Mouse (Mus musculus): Measurements from ENCODE around the gene Tox2. TPM values are rescaled to one million over a fixed set of nuclear protein-coding genes. Genes with fewer than 3 reads are reported as not detected.
A peak's percentile ranks its signal among the peaks of the same experiment; 100 is the strongest.

The Tox2 gene
- polyA plus RNA-seq, 1 experiment from 2014 or later = 3.3 TPM

- Histone ChIP-seq H3K9ac (no peak overlapping the region), H3K36me3 (no peaks in the 10 kb centered on the region), H3K4me2 (no peak overlapping the region), H3K4me3 (no peak overlapping the region), H3K27me3 (no peaks in the 10 kb centered on the region), H3K4me1 (peaks cover 11% of the 10 kb centered on the region), H3K9me3 (no peaks in the 10 kb centered on the region), H3K27ac (no peak overlapping the region)
- WGBS = 54% methylated on average over 5 of the region's 5 CpGs
- no peak for ATAC-seq (ENCODE audit: borderline replicate concordance, extremely low read depth, low FRiP score, low TSS enrichment)
Measured at GRCm38 (mm10) chr2:163358662-163359061, 155.7 kb downstream of the Tox2 start.

GRCm38 (mm10) chr2:163359253-163359652 lies 156.3 kb downstream of the Tox2 start:
- no peak overlapping the region for H3K4me2 ChIP-seq
- H3K27ac ChIP-seq = no peak overlapping the region
- ATAC-seq (ENCODE audit: borderline replicate concordance, extremely low read depth, low FRiP score, low TSS enrichment) = no peak
- no peaks in the 10 kb centered on the region for H3K9me3 ChIP-seq
- H3K9ac ChIP-seq = no peak overlapping the region
- no peak overlapping the region for H3K4me3 ChIP-seq
- no peaks in the 10 kb centered on the region for H3K36me3 ChIP-seq
- peaks cover 10% of the 10 kb centered on the region for H3K4me1 ChIP-seq
- 14% methylated on average over 2 of the region's 2 CpGs for WGBS
- H3K27me3 ChIP-seq = no peaks in the 10 kb centered on the region

GRCm38 (mm10) chr2:163360858-163361623 lies 158.1 kb downstream of the Tox2 start:
- no peak for ATAC-seq (ENCODE audit: borderline replicate concordance, extremely low read depth, low FRiP score, low TSS enrichment)
- Histone ChIP-seq H3K9ac (no peak overlapping the region), H3K36me3 (no peaks in the 10 kb centered on the region), H3K27me3 (no peaks in the 10 kb centered on the region), H3K4me1 (peaks cover 22% of the 10 kb centered on the region), H3K4me2 (no peak overlapping the region), H3K9me3 (no peaks in the 10 kb centered on the region), H3K4me3 (no peak overlapping the region), H3K27ac (no peak overlapping the region)
- WGBS = 73% methylated on average over 16 of the region's 16 CpGs

GRCm38 (mm10) chr2:163362940-163363921 lies 160.3 kb downstream of the Tox2 start:
- Histone ChIP-seq H3K9me3 (no peaks in the 10 kb centered on the region), H3K27me3 (no peaks in the 10 kb centered on the region), H3K9ac (no peak overlapping the region; the same call in 1 of the 2 replicates), H3K27ac (peak overlapping the region; percentile 71), H3K4me3 (no peak overlapping the region), H3K4me1 (peaks cover 22% of the 10 kb centered on the region), H3K36me3 (no peaks in the 10 kb centered on the region), H3K4me2 (no peak overlapping the region)
- 50% methylated on average over 12 of the region's 12 CpGs for WGBS
- no peak for ATAC-seq (ENCODE audit: borderline replicate concordance, extremely low read depth, low FRiP score, low TSS enrichment)

- H3K36me3 ChIP-seq = no peaks in the 10 kb centered on the region
- peak overlapping the region; percentile 77 for H3K27ac ChIP-seq
- H3K4me3 ChIP-seq = no peak overlapping the region
- peak; percentile 77 for ATAC-seq (ENCODE audit: borderline replicate concordance, extremely low read depth, low FRiP score, low TSS enrichment)
- no peak overlapping the region for H3K9ac ChIP-seq
- H3K9me3 ChIP-seq = no peaks in the 10 kb centered on the region
- peaks cover 22% of the 10 kb centered on the region for H3K4me1 ChIP-seq
- H3K4me2 ChIP-seq = 0 out of 2 replicates have a peak overlapping the region, but pooled peaks have one; percentile 10
- H3K27me3 ChIP-seq = no peaks in the 10 kb centered on the region
- WGBS = 38% methylated on average over 18 of the region's 18 CpGs
Measured at GRCm38 (mm10) chr2:163364785-163365541, 162.0 kb downstream of the Tox2 start.

GRCm38 (mm10) chr2:163370175-163370574 lies 167.2 kb downstream of the Tox2 start:
- ATAC-seq (ENCODE audit: borderline replicate concordance, extremely low read depth, low FRiP score, low TSS enrichment) = peak; percentile 47; the same call in 1 of the 2 replicates
- peaks cover 4% of the 10 kb centered on the region; the same call in 1 of the 2 replicates for H3K4me1 ChIP-seq
- no peak overlapping the region for H3K4me3 ChIP-seq
- H3K36me3 ChIP-seq = no peaks in the 10 kb centered on the region
- H3K4me2 ChIP-seq = no peak overlapping the region
- peaks cover 7% of the 10 kb centered on the region for H3K27me3 ChIP-seq
- WGBS = 41% methylated on average over 4 of the region's 4 CpGs
- H3K9ac ChIP-seq = no peak overlapping the region
- no peaks in the 10 kb centered on the region for H3K9me3 ChIP-seq
- H3K27ac ChIP-seq = peak overlapping the region; percentile 65

GRCm38 (mm10) chr2:163372627-163373026 lies 169.7 kb downstream of the Tox2 start:
- H3K9me3 ChIP-seq = no peaks in the 10 kb centered on the region
- H3K4me2 ChIP-seq = no peak overlapping the region
- ATAC-seq (ENCODE audit: borderline replicate concordance, extremely low read depth, low FRiP score, low TSS enrichment) = no peak
- H3K9ac ChIP-seq = no peak overlapping the region
- H3K27ac ChIP-seq = no peak overlapping the region
- no peak overlapping the region for H3K4me3 ChIP-seq
- H3K36me3 ChIP-seq = no peaks in the 10 kb centered on the region
- no peaks in the 10 kb centered on the region for H3K4me1 ChIP-seq
- peaks cover 23% of the 10 kb centered on the region for H3K27me3 ChIP-seq
- WGBS = 91% methylated on average over 1 of the region's 1 CpGs

Other genes starting within 250 kb of the Tox2 start
- not detected in 2 replicates for gene Sgk2, start 215.8 kb upstream of the Tox2 start, polyA plus RNA-seq (2015; fragmentation: Nextera tagmentation; extraction: Ambion mirVana)
- 47.8 and 48.9 TPM in 2 replicates for gene Ift52, start 185.8 kb upstream of the Tox2 start, polyA plus RNA-seq (2015; fragmentation: Nextera tagmentation; extraction: Ambion mirVana)
- gene Mybl2, start 148.4 kb upstream of the Tox2 start, polyA plus RNA-seq (2015; fragmentation: Nextera tagmentation; extraction: Ambion mirVana) = 30.3 and 31.8 TPM in 2 replicates
- gene Gtsf1l, start 115.3 kb upstream of the Tox2 start, polyA plus RNA-seq (2015; fragmentation: Nextera tagmentation; extraction: Ambion mirVana) = not detected in 2 replicates
- gene Jph2, start 194.9 kb downstream of the Tox2 start, polyA plus RNA-seq (2015; fragmentation: Nextera tagmentation; extraction: Ambion mirVana) = 6.9 and 7.7 TPM in 2 replicates
- gene Oser1, start 221.6 kb downstream of the Tox2 start, polyA plus RNA-seq (2015; fragmentation: Nextera tagmentation; extraction: Ambion mirVana) = 90.1 and 94.5 TPM in 2 replicates
- 0.62 and 1.3 TPM in 2 replicates for gene Gdap1l1, start 235.4 kb downstream of the Tox2 start, polyA plus RNA-seq (2015; fragmentation: Nextera tagmentation; extraction: Ambion mirVana)

All from lung, embryonic 15.5 days (tissue).